Mouse (Mus musculus): ENCODE measurements around the gene Mertk.

Gene Mertk

DNA sequence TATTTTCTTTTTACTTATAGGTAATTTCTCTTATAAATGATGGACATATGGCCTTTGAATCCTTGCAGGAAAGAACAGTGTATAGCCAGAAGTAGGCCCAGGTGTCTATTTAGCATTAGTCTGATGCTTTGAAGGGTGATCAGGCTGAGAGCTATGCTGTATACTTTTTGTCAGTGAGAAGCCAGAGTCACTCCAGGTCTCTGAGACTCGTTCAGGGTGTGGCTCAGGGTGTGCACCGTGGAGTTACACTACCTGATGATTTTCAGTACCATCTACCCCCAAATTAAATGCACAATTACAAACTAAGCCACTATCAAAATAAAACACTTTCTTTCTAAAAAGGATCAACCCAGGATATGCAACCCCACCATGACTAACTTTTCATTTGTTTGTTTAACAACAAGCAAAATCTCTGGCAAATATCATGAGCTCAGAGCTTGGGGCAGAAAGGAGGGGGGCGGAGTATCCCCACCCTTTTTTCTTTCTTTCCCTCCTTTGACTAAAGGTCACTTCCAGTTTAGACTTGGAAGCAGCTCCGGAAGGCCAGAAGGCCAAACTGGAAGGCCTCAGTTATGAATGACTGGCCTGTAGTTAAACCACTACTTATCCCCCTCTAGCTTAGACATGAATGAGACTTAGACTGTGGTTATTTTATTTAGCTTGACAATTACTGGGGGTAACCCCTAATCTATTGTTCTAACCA lies 69.9 kb downstream of the Mertk start:
- DNase-seq (ENCODE audit: low spot score in 2 of 2), result no peak

DNA sequence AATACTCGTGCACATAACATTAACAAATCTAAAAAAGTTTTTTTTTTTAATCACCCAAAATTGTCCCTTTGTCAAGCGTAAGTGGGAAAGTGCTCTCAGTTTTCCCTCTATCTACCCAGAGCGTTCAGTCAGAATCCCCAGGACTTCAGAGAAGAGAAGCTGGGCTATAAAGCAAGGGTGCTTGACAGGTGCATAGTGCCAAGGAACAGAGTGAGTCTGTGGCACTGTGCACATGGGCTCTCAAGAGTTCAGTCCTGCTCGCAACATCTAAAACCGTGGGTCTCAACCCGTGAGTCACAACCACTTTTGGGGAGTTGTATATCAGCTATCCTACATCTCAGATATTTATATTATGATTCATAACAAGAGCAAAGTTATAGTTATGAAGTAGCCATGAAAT lies 71.8 kb downstream of the Mertk start:
- DNase-seq (ENCODE audit: low spot score in 2 of 2), result no peak

- DNase-seq (ENCODE audit: low spot score in 2 of 2), result no peak
These were observed 72.3 kb downstream of the Mertk start for GRCm38 (mm10) chr2:128771048-128771447.

- no peak for DNase-seq (ENCODE audit: low spot score in 2 of 2)
These were observed 73.1 kb downstream of the Mertk start for GRCm38 (mm10) chr2:128771750-128772338.

GRCm38 (mm10) chr2:128782231-128782630 lies 83.5 kb downstream of the Mertk start:
- DNase-seq (ENCODE audit: low spot score in 2 of 2), result no peak

DNA sequence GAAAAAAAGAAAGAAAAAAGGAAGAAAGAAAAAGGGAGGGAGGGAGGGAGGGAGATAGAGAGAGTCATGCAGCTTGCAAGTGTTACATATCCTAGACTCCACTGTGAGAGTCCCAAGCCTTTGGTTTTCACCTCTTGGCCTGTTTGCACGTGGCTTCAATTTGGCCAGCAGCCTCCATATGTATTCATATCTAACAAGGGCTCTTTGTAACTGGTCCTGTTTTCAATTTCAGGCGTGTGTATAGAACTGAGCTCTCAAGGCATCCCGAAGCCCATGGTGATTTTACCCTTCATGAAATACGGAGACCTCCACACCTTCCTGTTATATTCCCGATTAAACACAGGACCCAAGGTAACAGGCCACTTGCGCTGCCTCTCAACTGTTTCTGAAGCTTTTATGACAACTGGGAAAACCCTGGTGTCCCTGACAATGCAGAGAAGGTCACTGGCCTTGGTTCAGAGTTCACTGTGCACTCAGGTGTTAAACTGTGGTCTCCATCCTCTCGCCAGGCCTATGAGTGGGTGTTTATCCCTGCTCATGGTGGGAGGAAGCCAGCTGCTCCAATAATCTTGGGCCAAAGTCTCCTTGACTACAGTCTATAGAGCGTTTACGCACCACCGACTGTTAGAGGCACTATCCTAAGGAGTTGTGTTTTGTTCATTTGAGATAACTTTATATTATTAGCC lies 85.0 kb downstream of the Mertk start:
- DNase-seq (ENCODE audit: low spot score in 2 of 2), result no peak

- no peak for DNase-seq (ENCODE audit: low spot score in 2 of 2)
These were observed 86.1 kb downstream of the Mertk start for GRCm38 (mm10) chr2:128784814-128785213.

- DNase-seq (ENCODE audit: low spot score in 2 of 2), result no peak
These were observed 87.6 kb downstream of the Mertk start for GRCm38 (mm10) chr2:128786341-128786740.

DNA sequence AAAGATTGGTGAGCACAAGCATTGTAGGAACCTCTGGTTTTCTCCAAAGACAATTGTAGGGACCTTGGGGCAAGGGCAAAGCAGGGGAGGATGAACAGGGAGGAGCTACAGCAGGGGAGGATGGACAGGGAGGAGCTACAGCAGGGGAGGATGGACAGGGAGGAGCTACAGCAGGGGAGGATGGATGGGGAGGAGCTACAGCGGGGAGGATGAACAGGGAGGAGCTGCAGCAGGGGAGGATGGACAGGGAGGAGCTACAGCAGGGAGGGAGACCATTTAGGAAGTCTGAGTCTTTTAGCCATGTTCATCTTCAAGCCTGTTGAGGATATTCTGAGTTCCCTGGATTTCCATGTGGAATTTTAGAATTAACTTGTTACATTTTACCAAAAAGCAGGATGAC lies 88.0 kb downstream of the Mertk start:
- DNase-seq (ENCODE audit: low spot score in 2 of 2), result no peak

- DNase-seq (ENCODE audit: low spot score in 2 of 2), result no peak
These were observed 89.0 kb downstream of the Mertk start for GRCm38 (mm10) chr2:128787805-128788204.

DNA sequence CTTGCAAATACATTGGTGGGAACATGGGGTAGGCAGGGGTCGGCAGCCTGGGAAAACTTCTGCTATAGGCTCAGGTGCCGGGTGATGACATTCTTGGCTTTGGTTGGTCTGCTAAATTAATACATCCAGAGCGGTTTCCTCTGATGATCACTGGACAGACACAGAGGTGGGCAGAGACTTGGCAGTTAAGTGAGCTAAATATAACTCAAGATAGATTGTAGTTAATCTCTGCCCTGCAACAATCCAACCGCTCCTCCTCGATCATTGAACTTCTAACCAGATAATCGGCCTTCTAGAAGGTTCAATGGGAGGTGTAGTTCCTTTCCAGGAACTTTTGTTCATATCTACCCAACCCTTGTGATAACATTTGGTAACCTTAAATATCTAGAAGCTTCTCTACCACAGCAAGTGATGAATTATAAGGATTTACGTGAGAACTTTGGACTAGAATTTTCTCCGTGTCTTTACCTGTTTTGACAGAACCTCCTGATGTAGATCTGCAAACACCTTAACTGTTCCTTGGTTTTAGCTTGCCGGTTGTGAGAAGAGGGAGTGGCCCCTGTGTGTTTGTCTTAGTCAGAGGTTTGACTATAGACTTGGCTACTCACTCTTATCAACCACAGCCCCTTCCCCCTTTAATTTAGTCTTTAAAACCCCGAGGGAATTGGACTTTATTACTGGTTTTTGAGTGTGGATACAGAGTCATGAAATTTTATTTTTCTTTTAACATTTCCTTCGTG lies 92.3 kb downstream of the Mertk start:
- no peak for DNase-seq (ENCODE audit: low spot score in 2 of 2)

- DNase-seq (ENCODE audit: low spot score in 2 of 2), result no peak
These were observed 95.2 kb downstream of the Mertk start for GRCm38 (mm10) chr2:128793958-128794357.

DNA sequence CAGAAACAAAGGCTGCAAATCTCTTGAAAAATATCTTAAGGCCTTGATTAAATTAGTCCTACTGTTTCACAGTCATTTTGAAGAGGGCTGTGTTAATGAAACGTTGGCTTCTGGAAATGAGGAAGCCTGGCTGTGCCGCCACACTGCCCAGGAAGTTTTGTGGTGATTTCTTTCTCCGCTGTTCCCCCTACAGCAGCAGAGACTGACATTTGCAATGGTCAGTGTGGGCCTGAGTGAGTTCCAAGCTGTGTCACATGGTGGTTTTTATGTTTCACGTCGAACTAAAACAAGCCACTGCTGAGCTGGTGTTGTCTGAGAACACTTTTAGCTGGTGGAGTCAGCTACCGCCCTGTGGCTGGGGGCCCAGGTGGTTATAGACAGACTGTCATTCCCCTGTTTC lies 97.7 kb downstream of the Mertk start:
- DNase-seq (ENCODE audit: low spot score in 2 of 2), result no peak

GRCm38 (mm10) chr2:128803441-128803840 lies 104.7 kb downstream of the Mertk start:
- no peak for DNase-seq (ENCODE audit: low spot score in 2 of 2)

DNA sequence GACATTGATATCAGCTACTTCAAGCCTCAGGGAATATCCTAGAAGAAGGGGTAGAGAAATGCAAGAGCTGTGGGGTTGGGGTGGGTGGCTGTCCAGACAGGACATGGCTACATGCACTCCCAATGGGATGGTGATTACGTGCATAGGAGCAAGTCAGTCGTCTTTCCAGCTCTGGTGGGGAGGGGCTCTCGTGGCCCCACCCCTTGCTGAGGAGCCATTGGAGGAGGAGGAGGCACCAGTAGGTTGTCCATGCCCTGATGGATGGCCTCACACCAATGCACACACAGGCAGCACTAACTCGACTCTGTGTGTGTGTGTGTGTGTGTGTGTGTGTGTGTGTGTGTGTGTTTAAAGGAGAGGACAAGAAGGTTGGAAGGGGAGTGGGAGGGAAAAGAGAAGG lies 106.6 kb downstream of the Mertk start:
- DNase-seq (ENCODE audit: low spot score in 2 of 2), result no peak

DNA sequence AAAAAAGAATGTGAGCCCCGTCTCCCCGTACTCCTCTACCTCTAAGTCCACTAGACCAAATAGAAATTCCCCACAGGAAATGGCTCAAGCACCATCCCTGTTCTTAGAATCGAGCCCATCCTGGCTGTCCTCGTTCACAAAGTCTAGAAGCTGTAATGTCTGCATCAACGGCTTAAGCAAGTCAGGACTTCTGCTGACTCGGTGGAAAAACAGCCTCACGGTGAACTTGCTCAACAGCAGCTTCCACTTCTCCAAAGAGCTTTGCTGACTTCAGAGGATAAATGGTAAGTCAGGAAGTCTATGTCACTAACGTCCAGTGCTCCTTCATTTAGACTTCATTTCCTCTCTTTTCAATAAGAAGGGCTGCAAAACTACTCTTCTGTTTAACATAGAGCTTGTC lies 107.8 kb downstream of the Mertk start:
- no peak for DNase-seq (ENCODE audit: low spot score in 2 of 2)

GRCm38 (mm10) chr2:128812761-128813160 lies 114.0 kb downstream of the Mertk start:
- no peak for DNase-seq (ENCODE audit: low spot score in 2 of 2)

DNA sequence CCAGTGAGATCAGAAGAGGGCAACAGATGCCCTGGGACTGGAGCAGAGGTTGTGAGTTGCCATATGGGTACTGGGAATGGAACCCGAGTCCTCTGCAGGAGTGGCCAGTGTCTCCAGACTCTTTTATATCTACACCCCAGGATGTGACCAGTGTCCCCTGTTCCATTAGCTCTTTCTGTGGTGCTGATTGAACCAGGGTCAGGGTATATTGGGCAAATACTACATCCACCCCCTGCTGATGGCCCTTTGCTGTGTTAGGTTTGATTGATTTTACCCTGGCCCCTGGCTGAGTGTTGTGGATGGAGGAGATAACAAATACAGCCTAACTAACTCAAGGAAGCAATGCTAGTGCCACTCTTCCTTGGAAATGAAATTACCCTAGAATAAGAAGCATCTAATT lies 117.6 kb downstream of the Mertk start:
- DNase-seq (ENCODE audit: low spot score in 2 of 2), result no peak

- DNase-seq (ENCODE audit: low spot score in 2 of 2), result no peak
These were observed 118.2 kb downstream of the Mertk start for GRCm38 (mm10) chr2:128816916-128817315.

GRCm38 (mm10) chr2:128817387-128817785 lies 118.6 kb downstream of the Mertk start:
- DNase-seq (ENCODE audit: low spot score in 2 of 2), result peak in 1 of 2 experiments; percentile 50

- peak; percentile 97 to 98 for DNase-seq (ENCODE audit: low spot score in 2 of 2)
These were observed 119.3 kb downstream of the Mertk start, which contains the start of gene Tmem87b for GRCm38 (mm10) chr2:128817786-128818681. Gene Tmem87b, plus strand, starts transcription at chr2:128818118.

Data from spleen, postnatal 10 days (tissue).